In the genomic region with DNA sequence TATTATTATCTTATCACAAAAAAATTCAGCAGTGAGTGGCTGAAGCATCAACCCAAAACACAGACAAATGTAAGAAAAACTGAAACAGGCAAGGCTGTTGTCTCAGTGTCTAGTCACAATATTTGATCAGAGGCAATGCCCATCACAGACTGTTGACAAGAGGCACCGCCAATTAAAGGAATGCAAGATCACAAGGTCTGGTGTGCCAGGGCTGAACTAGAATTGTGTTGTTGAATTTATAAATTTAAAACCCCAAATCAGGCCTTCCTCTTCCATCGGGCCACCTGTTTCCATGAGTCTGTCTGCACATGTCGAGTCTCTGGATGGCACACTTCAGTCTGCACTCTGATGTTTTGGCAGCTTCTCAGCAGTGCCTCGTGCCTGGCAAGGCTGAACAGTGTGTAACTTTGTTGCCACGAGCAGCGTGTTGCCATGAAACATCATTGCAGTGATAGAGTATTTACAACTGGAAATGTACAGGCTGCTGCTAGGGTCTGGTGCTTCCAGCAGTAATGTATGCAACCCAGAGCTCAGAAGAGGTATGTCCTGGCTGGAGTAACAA, we compare ENCODE assay signal across 10 mouse cellular contexts.
A peak's percentile ranks its signal among the peaks of the same experiment; 100 is the strongest.
DNase-seq lines count a peak whose midpoint lies in the region; ATAC-seq and TF ChIP-seq lines count a peak whose summit lies in the region.
"Had no signal": no experiment of that assay in that cellular context is flagged by ENCODE, and none has a peak within 500 bp of the region (broad histone marks: within the 10 kb centered on the region; RNA-seq: fewer than 3 reads in every experiment).

No protein-coding gene starts in this region.

- intact Hi-C loops in heart, postnatal 14 days (cut with DNase I): no loop called here

- DNase-seq in hindbrain, embryonic 10.5 days (ENCODE audit: low spot score): no peak
- DNase-seq in brain, embryonic 14.5 days (ENCODE audit: low read depth): peak; percentile 77
- peak; percentile 57 to 70 for DNase-seq in heart, postnatal 14 days
- peak; percentile 26 to 50 for DNase-seq in lung, postnatal 4 days
- DNase-seq in limb, embryonic 10.5 days (ENCODE audit: low spot score): no peak
- DNase-seq in kidney, postnatal 14 days: no peak
- DNase-seq: cerebellum, postnatal 14 days; thymus, postnatal 36 days had no signal

- no peaks in the 10 kb centered on the region for H3K27me3 ChIP-seq in hindbrain, embryonic 16.5 days (replicated peaks; ENCODE audit: control insufficient read depth, insufficient read depth, low read length)
- H3K27me3 ChIP-seq in hindbrain, embryonic 10.5 days (ENCODE audit: insufficient read depth, poor library complexity, severe bottlenecking): no peaks in the 10 kb centered on the region
- no peaks in the 10 kb centered on the region for H3K27me3 ChIP-seq in limb, embryonic 10.5 days (ENCODE audit: low read depth, poor library complexity, severe bottlenecking)
- H3K27me3 ChIP-seq: lung, embryonic 15.5 days had no signal

- no peaks in the 10 kb centered on the region for H3K36me3 ChIP-seq in hindbrain, embryonic 16.5 days (ENCODE audit: control insufficient read depth, insufficient read depth, low read length)
- H3K36me3 ChIP-seq in hindbrain, embryonic 10.5 days: no peaks in the 10 kb centered on the region
- no peaks in the 10 kb centered on the region for H3K36me3 ChIP-seq in limb, embryonic 10.5 days
- H3K36me3 ChIP-seq: lung, embryonic 15.5 days had no signal

- no peaks in the 10 kb centered on the region for H3K9me3 ChIP-seq in hindbrain, embryonic 16.5 days (ENCODE audit: control insufficient read depth, low read length)
- no peaks in the 10 kb centered on the region for H3K9me3 ChIP-seq in hindbrain, embryonic 10.5 days
- no peaks in the 10 kb centered on the region for H3K9me3 ChIP-seq in limb, embryonic 10.5 days (replicated peaks)
- H3K9me3 ChIP-seq: lung, embryonic 15.5 days had no signal

- peaks cover 3% of the 10 kb centered on the region; the same call in 1 of the 2 replicates for H3K4me1 ChIP-seq in hindbrain, embryonic 16.5 days (ENCODE audit: control insufficient read depth, insufficient read depth, low read depth, low read length)
- H3K4me1 ChIP-seq in hindbrain, embryonic 10.5 days (replicated peaks): peaks cover 13% of the 10 kb centered on the region
- peaks cover 24% of the 10 kb centered on the region for H3K4me1 ChIP-seq in limb, embryonic 10.5 days

- H3K27ac ChIP-seq in hindbrain, embryonic 16.5 days (ENCODE audit: low read depth, low read length): no peak overlapping the region
- no peak overlapping the region for H3K27ac ChIP-seq in hindbrain, embryonic 10.5 days
- no peak overlapping the region for H3K27ac ChIP-seq in limb, embryonic 10.5 days
- H3K27ac ChIP-seq: lung, embryonic 15.5 days had no signal

- no peak for TF ChIP-seq CTCF in brain, embryonic 14.5 days (IDR thresholded peaks at IDR 0.05; ENCODE audit: borderline replicate concordance, extremely low read depth, insufficient read depth, insufficient read length)

- TF ChIP-seq POLR2A in brain, embryonic 14.5 days (IDR thresholded peaks at IDR 0.05; ENCODE audit: borderline replicate concordance, extremely low read depth, insufficient read depth, insufficient read length, poor library complexity, severe bottlenecking): no peak

- no peak overlapping the region for H3K9ac ChIP-seq in hindbrain, embryonic 16.5 days (ENCODE audit: low read depth, low read length)
- H3K9ac ChIP-seq: lung, embryonic 15.5 days had no signal

- H3K4me2 ChIP-seq in hindbrain, embryonic 16.5 days (ENCODE audit: low read length): no peak overlapping the region
- H3K4me2 ChIP-seq: lung, embryonic 15.5 days had no signal

- H3K4me3 ChIP-seq in hindbrain, embryonic 16.5 days (ENCODE audit: low read length): no peak overlapping the region
- no peak overlapping the region for H3K4me3 ChIP-seq in hindbrain, embryonic 10.5 days
- no peak overlapping the region for H3K4me3 ChIP-seq in limb, embryonic 10.5 days
- H3K4me3 ChIP-seq: lung, embryonic 15.5 days had no signal

- ATAC-seq in hindbrain, embryonic 16.5 days: peak; percentile 53

- 54% methylated on average over 6 of the region's 6 CpGs for WGBS in hindbrain, embryonic 16.5 days
- 89% methylated on average over 6 of the region's 6 CpGs for WGBS in hindbrain, embryonic 10.5 days
- WGBS in limb, embryonic 10.5 days: 90% methylated on average over 6 of the region's 6 CpGs

Comparison
In these comparisons a context has a peak if more than half of its experiments do, and no peak if none do; other contexts are left out.
1. DNase-seq: peak in brain, embryonic 14.5 days (single experiment), heart, postnatal 14 days (2 of 2) and lung, postnatal 4 days (2 of 2); none in hindbrain, embryonic 10.5 days (single experiment), limb, embryonic 10.5 days (single experiment) and kidney, postnatal 14 days (single experiment).